Comparison of ENCODE assay signal across 1 mouse cellular context in the genomic region with DNA sequence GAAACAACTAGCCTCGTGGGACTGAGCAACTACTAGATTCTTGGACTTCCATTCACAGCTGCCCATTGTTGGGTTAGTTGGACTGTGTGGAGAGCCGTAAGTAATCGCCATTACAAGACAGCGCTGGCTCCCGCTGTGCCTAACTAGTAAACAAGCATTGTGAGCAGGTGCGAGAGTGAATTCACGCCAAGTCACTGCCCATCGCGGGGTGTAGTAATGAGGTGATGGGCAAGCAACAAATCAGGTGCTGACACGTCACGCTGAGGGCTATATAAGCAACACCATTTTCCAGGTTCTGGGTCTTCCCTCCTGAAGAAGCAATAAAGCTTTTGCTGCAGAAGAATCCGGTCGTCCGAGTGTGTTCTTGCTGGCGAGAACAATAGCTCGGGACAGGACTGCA. TPM values are rescaled to one million over a fixed set of nuclear protein-coding genes. Genes with fewer than 3 reads are reported as not detected.
"Had no signal": no experiment of that assay in that cellular context is flagged by ENCODE, and none has a peak within 500 bp of the region (broad histone marks: within the 10 kb centered on the region; RNA-seq: fewer than 3 reads in every experiment).

No protein-coding gene starts in this region.

RNA-seq across cellular contexts. Expression of gene Gipc2, which starts 29.9 kb away (rescaled TPM):
- total RNA-seq: neutrophil, adult 5-6 weeks had no signal
